Mouse (Mus musculus) limb, embryonic 14.5 days (tissue): ENCODE data around the gene Ube2t. TPM values are rescaled to one million over a fixed set of nuclear protein-coding genes. Genes with fewer than 3 reads are reported as not detected.
A peak's percentile ranks its signal among the peaks of the same experiment; 100 is the strongest.

ENCODE experiments used
- ATAC-seq: fragments of 200-750 bp; cut with Nextera tagmentation; 2 replicates; pipeline ENCODE4 v1.8.0; 2017; ENCODE audit warnings: low read depth, moderate number of reproducible peaks, moderate TSS enrichment; ENCODE audit not compliant: low FRiP score
- DNase-seq: peaks from one replicate; pipeline ENCODE4 v3.0.0-alpha.2; 2015; ENCODE audit warnings: low spot score
- H3K27ac ChIP-seq: fragments of 300-500 bp; sonication (generic); replicated peaks from 2 replicates; pipeline ENCODE4 v1.5.1; 2014; ENCODE audit warnings: low read depth, mild to moderate bottlenecking, low read length, moderate library complexity, mixed read lengths
- H3K27me3 ChIP-seq: fragments of 300-500 bp; sonication (generic); 2 replicates; pipeline ENCODE4 v1.6.1; 2014; ENCODE audit warnings: low read length, mixed read lengths; ENCODE audit not compliant: control insufficient read depth, insufficient read depth
- H3K36me3 ChIP-seq: fragments of 300-500 bp; sonication (generic); 2 replicates; pipeline ENCODE4 v1.6.1; 2014; ENCODE audit warnings: mild to moderate bottlenecking, low read length, moderate library complexity, mixed read lengths; ENCODE audit not compliant: control insufficient read depth, insufficient read depth
- H3K4me1 ChIP-seq: fragments of 300-500 bp; sonication (generic); 2 replicates; pipeline ENCODE4 v1.6.1; 2014; ENCODE audit warnings: antibody characterized with exemption, low read length, mixed read lengths; ENCODE audit not compliant: control insufficient read depth, insufficient read depth
- H3K4me2 ChIP-seq: fragments of 300-500 bp; sonication (generic); replicated peaks from 2 replicates; pipeline ENCODE4 v1.6.1; 2014; ENCODE audit warnings: low read depth, mild to moderate bottlenecking, low read length, moderate library complexity; ENCODE audit not compliant: severe bottlenecking
- H3K4me3 ChIP-seq: fragments of 300-500 bp; sonication (generic); replicated peaks from 2 replicates; pipeline ENCODE4 v1.5.1; 2014; ENCODE audit warnings: low read length
- H3K9ac ChIP-seq: fragments of 300-500 bp; sonication (generic); 2 replicates; pipeline ENCODE4 v1.6.1; 2014; ENCODE audit warnings: mild to moderate bottlenecking, low read depth, low read length, moderate library complexity; ENCODE audit not compliant: severe bottlenecking
- H3K9me3 ChIP-seq: fragments of 300-500 bp; sonication (generic); 2 replicates; pipeline ENCODE4 v1.6.1; 2016; ENCODE audit warnings: low read length; ENCODE audit not compliant: control insufficient read depth
- POLR2A ChIP-seq: fragments of 200-500 bp; IDR thresholded peaks from 2 replicates; pipeline ENCODE4 v1.8.0; 2012; ENCODE audit warnings: inconsistent platforms, mild to moderate bottlenecking, moderate library complexity, borderline replicate concordance; ENCODE audit not compliant: insufficient read depth, insufficient read length; ENCODE audit errors: extremely low read depth
- WGBS: fragments of 180-500 bp; shearing (Covaris S2); extraction: QIAGEN DNeasy Blood & Tissue Kit; methylation state at CpG from one replicate; pipeline ENCODE4 v1.1.7; 2014; 5-methylcytosine and 5-hydroxymethylcytosine counted together
- polyA plus RNA-seq, 2 experiments: library from polyadenylated mRNA; depleted of rRNA in 1 of 2; stranded (reverse) in 1 of 2; unstranded in 1 of 2; fragments of >200 nt; fragmentation: Nextera tagmentation in 1 of 2; extraction: Ambion mirVana in 1 of 2; gene quantifications; 2 replicates each; pipeline versions ENCODE4 v1.2.1 to v1.2.3; 2012 to 2014

Gene Ube2t
- polyA plus RNA-seq, 2 experiments: 21.7 to 23.5 TPM

- peak overlapping the region; percentile 73 for H3K4me3 ChIP-seq
- no peak for TF ChIP-seq POLR2A
- DNase-seq (no peak), ATAC-seq (peak; percentile 8; the same call in 1 of the 2 replicates)
- H3K27ac ChIP-seq: peak overlapping the region; percentile 85
- peak overlapping the region; percentile 80 for H3K9ac ChIP-seq
- H3K9me3 ChIP-seq: no peaks in the 10 kb centered on the region
- no peaks in the 10 kb centered on the region for H3K36me3 ChIP-seq
- no peaks in the 10 kb centered on the region for H3K27me3 ChIP-seq
- 5% methylated on average over 15 of the region's 16 CpGs for WGBS
- H3K4me1 ChIP-seq: peaks cover 4% of the 10 kb centered on the region; the same call in 1 of the 2 replicates
- H3K4me2 ChIP-seq: peak overlapping the region; percentile 75
These were observed 7.2 kb upstream of the Ube2t start for GRCm38 (mm10) chr1:134955050-134955636.

GRCm38 (mm10) chr1:134955637-134956176 lies 6.7 kb upstream of the Ube2t start, which contains the start of gene Ppp1r12b:
Ppp1r12b (minus strand) TSS chr1:134955942.
- Histone ChIP-seq H3K27me3 (no peaks in the 10 kb centered on the region), H3K4me1 (peaks cover 4% of the 10 kb centered on the region; the same call in 1 of the 2 replicates), H3K36me3 (no peaks in the 10 kb centered on the region), H3K9me3 (no peaks in the 10 kb centered on the region), H3K4me3 (peak within 1 kb of the TSS; percentile 73), H3K27ac (peak within 1 kb of the TSS; percentile 85), H3K4me2 (peak within 1 kb of the TSS; percentile 75), H3K9ac (peak within 1 kb of the TSS; percentile 80)
- peak; percentile 97; the same call in 1 of the 2 replicates for TF ChIP-seq POLR2A
- DNase-seq (peak; percentile 95), ATAC-seq (peak; percentile 98)
- 1% methylated on average over 35 of the region's 39 CpGs for WGBS

GRCm38 (mm10) chr1:134960634-134961033 lies 1.7 kb upstream of the Ube2t start:
- WGBS: 65% methylated on average over 7 of the region's 7 CpGs
- H3K9ac ChIP-seq: no peak overlapping the region
- H3K27ac ChIP-seq: no peak overlapping the region
- no peak for ATAC-seq
- no peak overlapping the region for H3K4me2 ChIP-seq
- 0 out of 2 replicates have a peak, but pooled peaks cover 3% of the 10 kb centered on the region for H3K4me1 ChIP-seq
- H3K27me3 ChIP-seq: no peaks in the 10 kb centered on the region
- no peak overlapping the region for H3K4me3 ChIP-seq
- H3K36me3 ChIP-seq: no peaks in the 10 kb centered on the region
- no peaks in the 10 kb centered on the region for H3K9me3 ChIP-seq
- no peak for DNase-seq
- no peak for TF ChIP-seq POLR2A

GRCm38 (mm10) chr1:134962821-134963220 lies 456 bp downstream of the Ube2t start:
- Histone ChIP-seq H3K4me1 (0 out of 2 replicates have a peak, but pooled peaks cover 3% of the 10 kb centered on the region), H3K9ac (peak overlapping the region; percentile 49), H3K9me3 (no peaks in the 10 kb centered on the region), H3K4me3 (peak overlapping the region; percentile 58), H3K27ac (no peak overlapping the region), H3K4me2 (peak overlapping the region; percentile 60), H3K27me3 (no peaks in the 10 kb centered on the region), H3K36me3 (peaks cover 1% of the 10 kb centered on the region; the same call in 1 of the 2 replicates)
- no peak for TF ChIP-seq POLR2A
- 3% methylated on average over 11 of the region's 11 CpGs for WGBS
- ATAC-seq (peak; percentile 28; the same call in 1 of the 2 replicates), DNase-seq (no peak)

- Histone ChIP-seq H3K9ac (no peak overlapping the region), H3K36me3 (peaks cover 17% of the 10 kb centered on the region), H3K4me3 (no peak overlapping the region), H3K27ac (no peak overlapping the region), H3K9me3 (no peaks in the 10 kb centered on the region), H3K4me2 (no peak overlapping the region), H3K27me3 (no peaks in the 10 kb centered on the region), H3K4me1 (0 out of 2 replicates have a peak, but pooled peaks cover 3% of the 10 kb centered on the region)
- DNase-seq (no peak), ATAC-seq (no peak)
- TF ChIP-seq POLR2A: no peak
- 98% methylated on average over 2 of the region's 2 CpGs for WGBS
These were observed 3.1 kb downstream of the Ube2t start for GRCm38 (mm10) chr1:134965430-134965829.
